Mouse (Mus musculus): ENCODE results near the gene Pdlim5. TPM values are rescaled to one million over a fixed set of nuclear protein-coding genes. Genes with fewer than 3 reads are reported as not detected.

Gene Pdlim5
- polyA plus RNA-seq, 1 experiment from 2014 or later = 24.0 TPM

- no peak overlapping the region for H3K27ac ChIP-seq
- WGBS (ENCODE audit: missing documents) = 15% methylated on average over 9 of the region's 9 CpGs
- no peaks in the 10 kb centered on the region for H3K79me2 ChIP-seq (ENCODE audit: inconsistent target)
- no peaks in the 10 kb centered on the region for H3K36me3 ChIP-seq (ENCODE audit: inconsistent target)
- peak overlapping the region; percentile 14; the same call in 1 of the 2 replicates for H3K4me3 ChIP-seq (ENCODE audit: inconsistent target)
Measured at GRCm38 (mm10) chr3:142282706-142283105, 112.8 kb downstream of the Pdlim5 start.

- H3K27ac ChIP-seq = no peak overlapping the region
- H3K4me3 ChIP-seq (ENCODE audit: inconsistent target) = no peak overlapping the region
- H3K36me3 ChIP-seq (ENCODE audit: inconsistent target) = no peaks in the 10 kb centered on the region
- WGBS (ENCODE audit: missing documents) = 91% methylated on average over 7 of the region's 7 CpGs
- no peaks in the 10 kb centered on the region for H3K79me2 ChIP-seq (ENCODE audit: inconsistent target)
Measured at GRCm38 (mm10) chr3:142281656-142282055, 113.8 kb downstream of the Pdlim5 start.

GRCm38 (mm10) chr3:142281093-142281445, 114.4 kb downstream of the Pdlim5 start:
- Histone ChIP-seq H3K4me3 (ENCODE audit: inconsistent target) (no peak overlapping the region), H3K36me3 (ENCODE audit: inconsistent target) (no peaks in the 10 kb centered on the region), H3K79me2 (ENCODE audit: inconsistent target) (no peaks in the 10 kb centered on the region), H3K27ac (peak overlapping the region; percentile 24; the same call in 1 of the 2 replicates)
- 0% methylated on average over 1 of the region's 1 CpGs for WGBS (ENCODE audit: missing documents)

GRCm38 (mm10) chr3:142280366-142281092, 115.0 kb downstream of the Pdlim5 start:
- Histone ChIP-seq H3K27ac (peak overlapping the region; percentile 24; the same call in 1 of the 2 replicates), H3K4me3 (ENCODE audit: inconsistent target) (no peak overlapping the region), H3K36me3 (ENCODE audit: inconsistent target) (no peaks in the 10 kb centered on the region), H3K79me2 (ENCODE audit: inconsistent target) (no peaks in the 10 kb centered on the region)
- WGBS (ENCODE audit: missing documents) = 55% methylated on average over 6 of the region's 6 CpGs

- H3K4me3 ChIP-seq (ENCODE audit: inconsistent target) = no peak overlapping the region
- no peaks in the 10 kb centered on the region for H3K79me2 ChIP-seq (ENCODE audit: inconsistent target)
- 0 out of 2 replicates have a peak overlapping the region, but pooled peaks have one; percentile 12 for H3K27ac ChIP-seq
- no peaks in the 10 kb centered on the region for H3K36me3 ChIP-seq (ENCODE audit: inconsistent target)
- 98% methylated on average over 3 of the region's 3 CpGs for WGBS (ENCODE audit: missing documents)
Measured at GRCm38 (mm10) chr3:142279011-142279410, 116.5 kb downstream of the Pdlim5 start.

- Histone ChIP-seq H3K79me2 (ENCODE audit: inconsistent target) (no peaks in the 10 kb centered on the region), H3K36me3 (ENCODE audit: inconsistent target) (no peaks in the 10 kb centered on the region), H3K4me3 (ENCODE audit: inconsistent target) (no peak overlapping the region), H3K27ac (peak overlapping the region; percentile 90; the same call in 1 of the 2 replicates)
- WGBS (ENCODE audit: missing documents) = 97% methylated on average over 3 of the region's 3 CpGs
Measured at GRCm38 (mm10) chr3:142276506-142276905, 119.0 kb downstream of the Pdlim5 start.

- Histone ChIP-seq H3K4me3 (ENCODE audit: inconsistent target) (no peak overlapping the region), H3K36me3 (ENCODE audit: inconsistent target) (no peaks in the 10 kb centered on the region), H3K79me2 (ENCODE audit: inconsistent target) (0 out of 2 replicates have a peak, but pooled peaks cover 3% of the 10 kb centered on the region), H3K27ac (no peak overlapping the region)
- 0% methylated on average over 1 of the region's 1 CpGs for WGBS (ENCODE audit: missing documents)
Measured at GRCm38 (mm10) chr3:142274993-142275392, 120.5 kb downstream of the Pdlim5 start.

GRCm38 (mm10) chr3:142274451-142274850, 121.0 kb downstream of the Pdlim5 start:
- 89% methylated on average over 3 of the region's 3 CpGs for WGBS (ENCODE audit: missing documents)
- Histone ChIP-seq H3K79me2 (ENCODE audit: inconsistent target) (0 out of 2 replicates have a peak, but pooled peaks cover 6% of the 10 kb centered on the region), H3K36me3 (ENCODE audit: inconsistent target) (no peaks in the 10 kb centered on the region), H3K4me3 (ENCODE audit: inconsistent target) (no peak overlapping the region), H3K27ac (peak overlapping the region; percentile 70)

GRCm38 (mm10) chr3:142273265-142273664, 122.2 kb downstream of the Pdlim5 start:
- Histone ChIP-seq H3K79me2 (ENCODE audit: inconsistent target) (0 out of 2 replicates have a peak, but pooled peaks cover 6% of the 10 kb centered on the region), H3K27ac (peak overlapping the region; percentile 70), H3K36me3 (ENCODE audit: inconsistent target) (no peaks in the 10 kb centered on the region), H3K4me3 (ENCODE audit: inconsistent target) (no peak overlapping the region)
- WGBS (ENCODE audit: missing documents) = 44% methylated on average over 6 of the region's 6 CpGs

- Histone ChIP-seq H3K36me3 (ENCODE audit: inconsistent target) (peaks cover 16% of the 10 kb centered on the region; the same call in 1 of the 2 replicates), H3K27ac (no peak overlapping the region), H3K79me2 (ENCODE audit: inconsistent target) (no peaks in the 10 kb centered on the region), H3K4me3 (ENCODE audit: inconsistent target) (no peak overlapping the region)
- WGBS (ENCODE audit: missing documents) = 93% methylated on average over 2 of the region's 2 CpGs
Measured at GRCm38 (mm10) chr3:142256371-142256770, 139.1 kb downstream of the Pdlim5 start.

- H3K4me3 ChIP-seq (ENCODE audit: inconsistent target) = no peak overlapping the region
- no peaks in the 10 kb centered on the region for H3K36me3 ChIP-seq (ENCODE audit: inconsistent target)
- WGBS (ENCODE audit: missing documents) = 83% methylated on average over 1 of the region's 1 CpGs
- no peak overlapping the region for H3K27ac ChIP-seq
- H3K79me2 ChIP-seq (ENCODE audit: inconsistent target) = no peaks in the 10 kb centered on the region
Measured at GRCm38 (mm10) chr3:142252086-142252485, 143.4 kb downstream of the Pdlim5 start.

- H3K4me3 ChIP-seq (ENCODE audit: inconsistent target) = no peak overlapping the region
- 59% methylated on average over 2 of the region's 2 CpGs for WGBS (ENCODE audit: missing documents)
- H3K36me3 ChIP-seq (ENCODE audit: inconsistent target) = peaks cover 7% of the 10 kb centered on the region; the same call in 1 of the 2 replicates
- peak overlapping the region; percentile 17 for H3K27ac ChIP-seq
- H3K79me2 ChIP-seq (ENCODE audit: inconsistent target) = no peaks in the 10 kb centered on the region
Measured at GRCm38 (mm10) chr3:142249458-142249857, 146.0 kb downstream of the Pdlim5 start.

- H3K4me3 ChIP-seq (ENCODE audit: inconsistent target) = no peak overlapping the region
- H3K27ac ChIP-seq = no peak overlapping the region
- H3K36me3 ChIP-seq (ENCODE audit: inconsistent target) = peaks cover 23% of the 10 kb centered on the region
- no peaks in the 10 kb centered on the region for H3K79me2 ChIP-seq (ENCODE audit: inconsistent target)
- 28% methylated on average over 5 of the region's 5 CpGs for WGBS (ENCODE audit: missing documents)
Measured at GRCm38 (mm10) chr3:142243263-142243662, 152.2 kb downstream of the Pdlim5 start.

- Histone ChIP-seq H3K36me3 (ENCODE audit: inconsistent target) (peaks cover 16% of the 10 kb centered on the region; the same call in 1 of the 2 replicates), H3K79me2 (ENCODE audit: inconsistent target) (no peaks in the 10 kb centered on the region), H3K27ac (no peak overlapping the region), H3K4me3 (ENCODE audit: inconsistent target) (no peak overlapping the region)
- no CpG with 5 or more reads among the region's 2 CpGs for WGBS (ENCODE audit: missing documents)
Measured at GRCm38 (mm10) chr3:142239298-142239697, 156.2 kb downstream of the Pdlim5 start.

GRCm38 (mm10) chr3:142238260-142239046, 157.0 kb downstream of the Pdlim5 start:
- H3K36me3 ChIP-seq (ENCODE audit: inconsistent target) = peaks cover 16% of the 10 kb centered on the region; the same call in 1 of the 2 replicates
- no peak overlapping the region for H3K27ac ChIP-seq
- no peaks in the 10 kb centered on the region for H3K79me2 ChIP-seq (ENCODE audit: inconsistent target)
- WGBS (ENCODE audit: missing documents) = 94% methylated on average over 9 of the region's 10 CpGs
- H3K4me3 ChIP-seq (ENCODE audit: inconsistent target) = no peak overlapping the region

All from macrophage (primary cell).